Mouse (Mus musculus) hindbrain, postnatal 0 days (tissue): Measurements from ENCODE around the gene Plpp7. TPM values are rescaled to one million over a fixed set of nuclear protein-coding genes. Genes with fewer than 3 reads are reported as not detected.
A peak's percentile ranks its signal among the peaks of the same experiment; 100 is the strongest.

Experiments
- ATAC-seq: fragments of 200-750 bp; cut with Nextera tagmentation; 2 replicates; pipeline ENCODE4 v1.8.0; 2017; ENCODE audit warnings: mild to moderate bottlenecking, moderate TSS enrichment, moderate library complexity
- DNase-seq: peaks from one replicate; pipeline ENCODE4 v3.0.0-alpha.2; 2015; ENCODE audit warnings: low spot score
- H3K27ac ChIP-seq: fragments of 300-500 bp; sonication (generic); 2 replicates; pipeline ENCODE4 v1.5.1; 2014; ENCODE audit warnings: mild to moderate bottlenecking
- H3K27me3 ChIP-seq: fragments of 300-500 bp; sonication (generic); 2 replicates; pipeline ENCODE4 v1.6.1; 2014; ENCODE audit warnings: low read length, mixed read lengths; ENCODE audit not compliant: insufficient read depth
- H3K36me3 ChIP-seq: fragments of 300-500 bp; sonication (generic); 2 replicates; pipeline ENCODE4 v1.6.1; 2014; ENCODE audit warnings: low read length, mixed read lengths; ENCODE audit not compliant: insufficient read depth
- H3K4me1 ChIP-seq: fragments of 300-500 bp; sonication (generic); 2 replicates; pipeline ENCODE4 v1.6.1; 2014; ENCODE audit warnings: antibody characterized with exemption, low read length, mixed read lengths; ENCODE audit not compliant: insufficient read depth
- H3K4me2 ChIP-seq: fragments of 300-500 bp; sonication (generic); 2 replicates; pipeline ENCODE4 v1.6.1; 2014; ENCODE audit warnings: low read depth, mild to moderate bottlenecking, low read length, moderate library complexity, mixed read lengths
- H3K4me3 ChIP-seq: fragments of 300-500 bp; sonication (generic); 2 replicates; pipeline ENCODE4 v1.5.1; 2014; ENCODE audit warnings: low read length
- H3K9ac ChIP-seq: fragments of 300-500 bp; sonication (generic); replicated peaks from 2 replicates; pipeline ENCODE4 v1.6.1; 2014; ENCODE audit warnings: mild to moderate bottlenecking, low read length, moderate library complexity, mixed read lengths
- H3K9me3 ChIP-seq: fragments of 300-500 bp; sonication (generic); 2 replicates; pipeline ENCODE4 v1.6.1; 2016; ENCODE audit warnings: low read length, mixed read lengths
- CTCF ChIP-seq: IDR thresholded peaks from 2 replicates; pipeline ENCODE4 v1.5.1; 2016; ENCODE audit warnings: antibody characterized with exemption, control low read depth, low read depth
- WGBS: fragments of 180-500 bp; shearing (Covaris S2); extraction: QIAGEN DNeasy Blood & Tissue Kit; methylation state at CpG from one replicate; pipeline ENCODE4 v1.1.7; 2014; 5-methylcytosine and 5-hydroxymethylcytosine counted together
- polyA plus RNA-seq: library from polyadenylated mRNA; unstranded; fragments of >200 nt; fragmentation: Nextera tagmentation; extraction: Ambion mirVana; gene quantifications from 2 replicates; pipeline ENCODE4 v1.2.1, GENCODE M21; 2015
- total RNA-seq: library from RNA; depleted of rRNA; stranded (reverse); fragments of >200 nt; gene quantifications from 2 replicates; pipeline ENCODE4 v1.2.3, GENCODE M21; 2014

Plpp7 gene
- total and polyA plus RNA-seq, 2 experiments from 2014 or later, result 28.3 to 50.5 TPM

- Histone ChIP-seq H3K9ac (no peak overlapping the region), H3K9me3 (no peaks in the 10 kb centered on the region), H3K4me1 (peaks cover 12% of the 10 kb centered on the region; the same call in 1 of the 2 replicates), H3K4me2 (no peak overlapping the region), H3K4me3 (no peak overlapping the region), H3K36me3 (no peaks in the 10 kb centered on the region), H3K27me3 (peaks cover 17% of the 10 kb centered on the region; the same call in 1 of the 2 replicates), H3K27ac (no peak overlapping the region)
- no peak for ATAC-seq
- 87% methylated on average over 3 of the region's 3 CpGs for WGBS
- no peak for DNase-seq
- no peak for TF ChIP-seq CTCF
Measured at GRCm38 (mm10) chr2:32080681-32081080, 14.6 kb upstream of the Plpp7 start.

GRCm38 (mm10) chr2:32081296-32081929 lies 13.9 kb upstream of the Plpp7 start:
- H3K27me3 ChIP-seq, result peaks cover 17% of the 10 kb centered on the region; the same call in 1 of the 2 replicates
- H3K9ac ChIP-seq, result no peak overlapping the region
- H3K4me1 ChIP-seq, result peaks cover 12% of the 10 kb centered on the region; the same call in 1 of the 2 replicates
- WGBS, result 83% methylated on average over 14 of the region's 14 CpGs
- H3K27ac ChIP-seq, result no peak overlapping the region
- no peaks in the 10 kb centered on the region for H3K9me3 ChIP-seq
- no peak overlapping the region for H3K4me2 ChIP-seq
- ATAC-seq, result no peak
- TF ChIP-seq CTCF, result no peak
- H3K36me3 ChIP-seq, result no peaks in the 10 kb centered on the region
- H3K4me3 ChIP-seq, result no peak overlapping the region
- no peak for DNase-seq

- peaks cover 17% of the 10 kb centered on the region; the same call in 1 of the 2 replicates for H3K27me3 ChIP-seq
Measured at GRCm38 (mm10) chr2:32082229-32082628, 13.1 kb upstream of the Plpp7 start.

GRCm38 (mm10) chr2:32083159-32084011 lies 11.9 kb upstream of the Plpp7 start:
- Histone ChIP-seq H3K9ac (peak overlapping the region; percentile 49), H3K4me1 (peaks cover 13% of the 10 kb centered on the region; the same call in 1 of the 2 replicates), H3K4me2 (peak overlapping the region; percentile 100), H3K4me3 (peak overlapping the region; percentile 66), H3K36me3 (no peaks in the 10 kb centered on the region), H3K9me3 (no peaks in the 10 kb centered on the region), H3K27me3 (peaks cover 17% of the 10 kb centered on the region; the same call in 1 of the 2 replicates), H3K27ac (no peak overlapping the region)
- ATAC-seq (0 out of 2 replicates have a peak, but pooled peaks have one; percentile 22), DNase-seq (no peak)
- WGBS, result under 1% methylated on average over 90 of the region's 91 CpGs
- TF ChIP-seq CTCF, result no peak

More at GRCm38 (mm10) chr2:32082229-32082628, 13.1 kb upstream of the Plpp7 start:
- TF ChIP-seq CTCF, result no peak
- Histone ChIP-seq H3K9me3 (no peaks in the 10 kb centered on the region), H3K36me3 (no peaks in the 10 kb centered on the region), H3K4me3 (peak overlapping the region; percentile 66; the same call in 1 of the 2 replicates), H3K4me2 (peak overlapping the region; percentile 100), H3K4me1 (peaks cover 12% of the 10 kb centered on the region; the same call in 1 of the 2 replicates), H3K27ac (no peak overlapping the region), H3K9ac (no peak overlapping the region)
- no peak for ATAC-seq
- WGBS, result 38% methylated on average over 2 of the region's 2 CpGs
- DNase-seq, result no peak

- Histone ChIP-seq H3K9me3 (no peaks in the 10 kb centered on the region), H3K36me3 (no peaks in the 10 kb centered on the region), H3K4me1 (peaks cover 15% of the 10 kb centered on the region; the same call in 1 of the 2 replicates), H3K27me3 (peaks cover 17% of the 10 kb centered on the region; the same call in 1 of the 2 replicates), H3K4me2 (peak within 1 kb of the TSS; percentile 100), H3K4me3 (peak within 1 kb of the TSS; percentile 66), H3K9ac (peak within 1 kb of the TSS; percentile 49), H3K27ac (no peak within 1 kb of the TSS)
- TF ChIP-seq CTCF, result no peak
- ATAC-seq (peak; percentile 53), DNase-seq (peak; percentile 56)
- 0% methylated on average over 59 of the region's 68 CpGs for WGBS
Measured at GRCm38 (mm10) chr2:32084111-32084871, 11.0 kb upstream of the Plpp7 start, which contains the start of gene Fam78a. TSS of gene Fam78a (minus strand) at chr2:32084857.

GRCm38 (mm10) chr2:32084872-32085199 lies 10.5 kb upstream of the Plpp7 start:
- no peaks in the 10 kb centered on the region for H3K36me3 ChIP-seq
- no peak for ATAC-seq
- peaks cover 17% of the 10 kb centered on the region; the same call in 1 of the 2 replicates for H3K27me3 ChIP-seq

More at GRCm38 (mm10) chr2:32084872-32085199, 10.5 kb upstream of the Plpp7 start:
- no peaks in the 10 kb centered on the region for H3K9me3 ChIP-seq
- H3K27ac ChIP-seq, result no peak overlapping the region
- peak overlapping the region; percentile 66 for H3K4me3 ChIP-seq
- peak overlapping the region; percentile 100 for H3K4me2 ChIP-seq
- 22% methylated on average over 2 of the region's 2 CpGs for WGBS
- no peak for DNase-seq
- H3K4me1 ChIP-seq, result peaks cover 15% of the 10 kb centered on the region; the same call in 1 of the 2 replicates
- H3K9ac ChIP-seq, result no peak overlapping the region
- no peak for TF ChIP-seq CTCF
